Mouse (Mus musculus): ENCODE results near the gene Pde3b.

DNA sequence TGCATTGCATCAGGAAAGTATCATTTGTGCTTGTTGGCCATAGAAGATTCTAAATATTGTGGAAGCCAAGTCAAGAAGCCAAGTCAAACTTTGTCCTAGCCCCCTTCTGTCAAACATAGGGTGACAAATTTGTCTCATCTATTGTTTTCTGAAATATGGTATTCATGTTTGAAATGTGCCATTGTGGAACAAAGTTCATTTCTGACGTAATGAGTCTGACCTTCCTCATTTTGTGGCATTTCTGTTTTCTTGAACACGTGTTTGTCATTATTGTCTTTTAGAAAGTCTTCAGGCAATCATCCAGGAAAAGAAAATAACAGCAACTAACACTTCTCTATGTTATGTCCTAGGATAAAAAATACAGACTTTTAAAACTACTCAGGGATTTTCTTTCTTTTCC, 46.6 kb downstream of the Pde3b start:
- TF ChIP-seq POLR2AphosphoS5 (IDR thresholded peaks at IDR 0.05; ENCODE audit: insufficient replicate concordance, low read depth, low read length) (no peak), CTCF (IDR thresholded peaks at IDR 0.05; ENCODE audit: low read depth, low read length) (no peak), GATA1 (IDR thresholded peaks at IDR 0.05; ENCODE audit: borderline replicate concordance, low read length) (no peak), GATA2 (IDR thresholded peaks at IDR 0.05; ENCODE audit: borderline replicate concordance, low read depth, low read length) (no peak)

Data from G1E (cell line).